Mouse (Mus musculus) left cerebral cortex, adult 11 months (tissue): ENCODE measurements around the gene A4galt.

Source experiments
- DNase-seq: peaks from one replicate; pipeline ENCODE4 v3.0.0; 2022; ENCODE audit warnings: low spot score

A4galt gene

GRCm38 (mm10) chr15:83265269-83265668 lies 13.7 kb upstream of the A4galt start:
- DNase-seq: no peak

- no peak for DNase-seq
Measured at GRCm38 (mm10) chr15:83263405-83263804, 11.8 kb upstream of the A4galt start.

- DNase-seq: no peak
Measured at GRCm38 (mm10) chr15:83257906-83258305, 6.3 kb upstream of the A4galt start.

- DNase-seq: no peak
Measured at GRCm38 (mm10) chr15:83256491-83256890, 4.9 kb upstream of the A4galt start.

DNA sequence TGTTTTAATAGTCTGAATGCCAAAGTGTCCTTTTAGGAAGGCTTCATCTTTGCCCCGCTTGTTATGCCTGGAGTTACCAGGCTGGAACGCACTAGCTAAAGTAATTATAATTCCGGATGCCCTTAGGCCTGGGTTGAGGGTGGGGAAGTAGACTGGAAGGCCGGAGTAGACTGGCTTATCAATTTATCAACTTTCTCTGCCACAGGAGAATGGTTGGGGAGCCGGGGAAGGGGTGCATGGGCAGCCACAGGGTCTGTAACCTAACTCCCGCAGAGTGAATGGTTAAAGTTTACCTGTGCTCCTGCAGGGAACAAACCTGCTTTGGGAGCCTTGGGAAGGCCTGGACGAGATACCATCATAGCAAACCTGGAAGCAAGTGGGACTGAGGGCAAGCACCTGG lies 4.4 kb upstream of the A4galt start:
- no peak for DNase-seq

GRCm38 (mm10) chr15:83255191-83255782 lies 3.7 kb upstream of the A4galt start:
- DNase-seq: no peak

- no peak for DNase-seq
Measured at GRCm38 (mm10) chr15:83254372-83255070, 2.9 kb upstream of the A4galt start.

- no peak for DNase-seq
Measured at GRCm38 (mm10) chr15:83252060-83252459, 486 bp upstream of the A4galt start.

DNA sequence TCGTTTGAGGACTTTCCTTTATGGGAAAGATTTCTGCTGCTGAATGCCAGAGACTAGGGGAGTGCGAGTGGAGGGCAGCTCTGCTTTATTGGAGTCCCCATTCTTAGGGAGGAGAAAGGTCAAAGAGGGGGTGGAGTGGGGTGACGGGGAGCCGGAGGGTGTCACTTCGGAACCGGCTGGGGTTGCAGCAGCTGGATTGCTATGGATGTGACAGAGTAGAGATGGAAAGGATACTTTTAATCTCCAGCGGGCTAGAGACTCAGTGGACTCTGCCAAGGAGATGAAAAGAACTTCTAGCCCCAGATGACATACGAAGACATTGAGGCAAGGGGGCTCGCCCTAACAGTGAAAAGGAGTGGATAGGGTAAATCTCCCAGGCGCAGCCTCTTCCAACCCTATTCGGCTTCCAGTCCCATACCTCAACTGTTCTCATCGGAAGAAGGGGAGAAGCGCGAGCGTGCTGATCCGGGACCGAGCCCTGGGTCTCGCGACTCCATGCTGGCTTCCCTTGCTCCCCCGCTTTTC lies 861 bp downstream of the A4galt start:
- DNase-seq: no peak

DNA sequence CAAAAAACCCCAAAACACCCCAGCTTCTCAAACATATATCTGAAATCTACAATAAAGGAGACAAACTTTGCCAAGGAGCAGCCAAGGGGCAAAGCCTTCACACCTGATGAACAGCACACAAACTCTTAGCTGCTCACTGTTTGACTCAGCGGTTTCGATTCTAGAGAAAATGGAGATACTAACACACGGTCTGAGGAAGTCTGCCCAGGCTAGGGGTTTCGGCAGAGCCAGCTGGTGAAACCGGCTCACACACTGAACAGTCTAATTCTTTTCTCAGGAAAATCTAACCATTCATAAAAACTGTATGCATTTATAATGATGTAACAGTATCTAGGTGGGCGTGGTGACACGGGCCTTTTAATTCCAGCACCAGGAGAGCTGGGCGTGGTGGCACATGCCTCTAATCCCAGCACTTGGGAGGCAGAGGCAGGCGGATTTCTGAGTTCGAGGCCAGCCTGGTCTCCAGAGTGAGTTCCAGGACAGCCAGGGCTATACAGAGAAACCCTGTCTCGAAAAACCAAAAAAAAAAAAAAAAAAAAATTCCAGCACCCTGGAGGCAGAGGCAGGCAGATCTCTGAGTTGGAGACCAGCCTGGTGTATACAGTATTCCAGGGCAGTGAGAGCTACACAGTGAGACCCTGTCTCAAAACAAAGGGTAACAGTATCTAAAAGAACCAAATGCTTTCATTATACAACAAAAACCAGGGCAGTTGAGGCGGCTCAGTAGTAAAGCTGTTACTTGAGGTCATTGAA lies 1.9 kb downstream of the A4galt start:
- no peak for DNase-seq

DNA sequence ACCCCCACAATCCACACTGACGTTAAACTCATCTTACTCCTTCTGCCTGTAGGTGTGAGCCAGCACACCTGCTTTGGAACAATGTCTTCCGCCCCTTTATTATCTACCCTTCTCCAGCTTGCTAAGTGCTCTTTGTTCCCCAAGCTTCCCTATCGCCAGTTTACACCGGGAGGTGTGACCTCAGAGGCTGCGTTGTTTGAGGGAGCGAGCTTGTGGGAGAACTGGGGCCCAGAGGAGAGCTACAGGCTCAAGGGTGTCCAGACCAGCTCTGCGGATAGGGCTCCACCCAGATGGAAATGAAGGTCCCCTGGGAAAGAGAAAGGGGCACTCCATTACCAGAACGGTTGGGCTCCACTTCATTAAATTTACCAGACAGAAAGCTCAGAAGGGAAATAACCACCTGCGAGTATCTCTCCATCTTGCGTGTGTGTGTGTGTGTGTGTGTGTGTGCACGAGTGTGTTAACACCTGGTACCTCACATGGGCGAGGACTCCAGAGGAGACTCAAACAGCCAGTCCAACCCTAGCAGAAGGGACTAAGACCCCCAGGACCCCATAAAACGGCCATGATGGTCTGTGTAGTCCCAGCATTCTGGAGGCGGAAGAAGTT lies 3.2 kb downstream of the A4galt start:
- DNase-seq: no peak

DNA sequence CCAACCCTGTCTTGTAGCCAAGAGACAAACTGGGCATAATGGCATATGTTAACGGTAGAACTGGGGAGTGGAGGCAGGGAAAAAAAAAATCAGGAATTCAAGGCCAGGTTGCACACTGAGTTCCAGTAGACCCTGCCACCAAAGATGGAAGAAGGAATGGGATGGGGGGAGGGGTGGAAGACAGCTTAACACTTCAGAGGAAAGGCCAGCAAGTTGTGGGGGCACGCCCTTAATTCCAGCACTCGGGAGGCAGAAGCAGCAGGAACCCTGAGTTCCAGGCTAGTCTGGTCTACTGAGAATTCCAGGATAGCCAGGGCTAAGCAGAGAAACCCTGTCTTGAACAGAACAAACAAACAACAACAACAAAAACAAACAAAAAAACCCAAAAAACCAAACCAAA lies 7.2 kb downstream of the A4galt start:
- no peak for DNase-seq

GRCm38 (mm10) chr15:83241961-83242680 lies 9.5 kb downstream of the A4galt start:
- DNase-seq: no peak

DNA sequence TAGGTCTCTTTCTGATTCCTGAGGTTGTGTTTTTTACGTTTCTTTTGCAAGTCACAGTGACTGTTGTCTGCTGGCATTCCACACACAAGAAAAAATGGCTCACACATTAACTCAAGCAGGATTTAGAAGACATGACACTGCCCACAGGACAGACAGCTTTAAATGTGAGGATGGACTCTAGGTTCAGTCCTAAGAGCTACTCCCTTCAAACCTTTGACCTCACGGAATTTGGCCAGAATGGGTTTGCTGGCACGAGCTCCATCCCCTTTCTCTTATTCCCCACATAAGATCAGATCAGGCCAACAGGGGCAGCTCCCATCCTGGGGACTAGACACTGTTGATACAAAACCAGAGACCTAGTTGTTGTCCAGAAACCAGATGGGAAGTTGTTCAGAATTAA lies 10.1 kb downstream of the A4galt start:
- DNase-seq: no peak

DNA sequence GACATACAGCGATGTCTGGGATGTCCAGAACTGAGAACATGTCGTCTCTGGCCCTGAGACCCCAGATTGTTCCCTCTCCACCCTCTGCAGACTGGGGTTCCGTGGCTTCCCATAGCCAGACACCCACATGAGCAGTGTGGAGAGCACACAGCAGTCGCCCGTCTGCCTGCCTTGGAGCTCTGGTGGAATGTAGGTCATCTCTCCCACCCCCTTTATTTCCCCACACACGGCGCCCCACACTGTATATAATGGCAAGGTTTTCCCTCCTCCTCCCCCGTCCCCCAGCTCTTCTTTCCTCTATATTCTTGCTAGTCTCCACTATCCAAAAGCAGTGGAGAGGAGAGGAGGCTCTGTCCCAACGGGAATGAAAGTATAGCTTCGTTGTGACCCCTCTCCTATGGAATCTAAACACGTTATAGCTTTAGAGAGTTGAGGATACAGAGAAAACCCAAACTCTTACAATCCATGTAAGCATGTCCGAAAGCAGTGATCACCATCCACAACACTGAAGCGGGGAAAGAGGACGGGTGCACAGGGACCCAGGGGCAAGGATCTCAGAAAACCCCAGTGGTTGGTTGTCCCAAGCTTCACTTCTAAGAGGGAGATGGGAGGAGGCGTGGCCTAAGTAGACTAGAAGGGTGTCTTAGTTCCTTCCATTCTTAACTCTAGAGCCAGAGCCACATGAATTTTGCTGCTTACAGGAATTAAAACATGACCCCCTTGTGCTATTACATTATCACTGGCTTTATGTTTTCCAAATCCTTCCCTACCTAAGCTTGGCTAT lies 13.9 kb downstream of the A4galt start:
- no peak for DNase-seq

- no peak for DNase-seq
Measured at GRCm38 (mm10) chr15:83236824-83237223, 14.8 kb downstream of the A4galt start.

- no peak for DNase-seq
Measured at GRCm38 (mm10) chr15:83233219-83233992, 18.2 kb downstream of the A4galt start.

DNA sequence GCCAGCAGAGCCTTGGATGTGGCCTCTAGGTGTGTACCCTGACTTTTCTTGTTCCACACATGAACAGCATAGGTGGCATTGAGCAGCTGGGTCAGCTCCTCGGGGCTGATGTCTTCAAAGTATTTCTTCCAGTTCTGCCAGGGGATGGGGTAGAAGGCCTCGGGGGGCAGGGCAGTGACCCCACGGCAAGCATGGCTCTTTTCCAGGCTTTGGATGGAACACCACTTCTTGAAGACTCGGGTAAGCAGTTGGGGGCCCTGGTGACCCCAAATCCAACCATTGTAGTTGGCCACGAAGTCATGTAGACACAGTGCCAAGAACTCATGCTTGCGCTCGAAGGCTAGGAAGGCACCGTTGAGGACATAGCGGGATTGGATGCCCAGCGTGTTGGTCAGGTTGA lies 24.0 kb downstream of the A4galt start:
- no peak for DNase-seq

GRCm38 (mm10) chr15:83226871-83227270 lies 24.7 kb downstream of the A4galt start:
- no peak for DNase-seq

DNA sequence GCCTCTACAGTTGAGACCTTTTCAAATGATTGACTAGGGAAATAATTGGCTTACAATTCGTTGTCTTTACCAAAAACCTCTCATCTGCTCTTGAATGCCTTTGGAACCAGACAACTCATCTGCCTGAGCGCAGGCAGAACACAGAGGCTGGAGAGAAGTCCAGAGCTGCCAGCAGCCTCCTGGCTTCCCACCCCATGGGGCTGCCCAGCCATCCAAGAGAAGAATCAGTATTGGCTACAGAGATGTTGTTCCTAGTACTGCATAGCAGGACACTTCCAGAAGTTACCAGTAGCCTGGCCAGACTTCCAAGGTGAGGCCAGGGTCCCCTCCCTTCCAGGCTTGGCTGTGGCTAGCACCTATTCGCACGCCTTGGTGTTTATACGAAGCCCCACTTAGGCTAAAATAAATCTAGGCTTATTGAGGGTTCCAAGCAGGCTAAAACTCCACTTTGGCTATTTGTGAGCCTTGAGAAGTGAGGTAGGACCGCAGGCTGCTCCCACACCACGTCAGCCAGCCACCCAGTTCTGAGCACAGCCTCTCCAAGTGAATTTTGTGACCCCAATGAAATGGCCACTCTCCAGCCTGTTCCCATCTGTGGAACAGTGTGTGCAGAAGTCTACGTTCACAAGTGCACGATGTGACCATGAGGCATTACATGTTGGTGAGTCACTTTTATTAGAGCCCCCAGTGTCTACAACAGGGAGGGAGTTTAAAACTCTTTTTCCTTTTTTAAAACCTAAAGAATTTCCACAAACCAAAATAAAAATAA lies 25.3 kb downstream of the A4galt start:
- no peak for DNase-seq
